Mouse (Mus musculus) hematopoietic stem cell, adult 5-6 weeks (primary cell): ENCODE data around the gene Ifitm1. TPM values are rescaled to one million over a fixed set of nuclear protein-coding genes. Genes with fewer than 3 reads are reported as not detected.

ENCODE experiments used
- total RNA-seq: library from RNA; stranded (forward); fragments of 172-1452, 232-1000 nt; gene quantifications from 2 replicates; pipeline ENCODE4 v1.2.3, GENCODE M21; 2017

Ifitm1 gene
- total RNA-seq, 1 experiment from 2014 or later: 250 TPM

Other genes with a start within 250 kb of the Ifitm1 start
- not detected in 2 replicates for gene Cyp2e1, start 203.5 kb upstream of the Ifitm1 start, total RNA-seq
- gene Syce1, start 179.4 kb upstream of the Ifitm1 start, total RNA-seq: 0.88 and 1.8 TPM in 2 replicates
- gene Zfp941, start 145.0 kb upstream of the Ifitm1 start, total RNA-seq: 2.4 and 3.4 TPM in 2 replicates
- not detected in 2 replicates for gene Urah, start 132.2 kb upstream of the Ifitm1 start, total RNA-seq
- gene Scgb1c1, start 121.7 kb upstream of the Ifitm1 start, total RNA-seq: not detected in 2 replicates
- not detected in 2 replicates for gene Odf3, start 119.4 kb upstream of the Ifitm1 start, total RNA-seq
- 1.8 and 4.6 TPM in 2 replicates for gene Gm45785, start 110.9 kb upstream of the Ifitm1 start, total RNA-seq
- gene Ric8a, start 110.3 kb upstream of the Ifitm1 start, total RNA-seq: 49.0 and 66.3 TPM in 2 replicates
- gene Bet1l, start 109.6 kb upstream of the Ifitm1 start, total RNA-seq: 28.2 and 36.1 TPM in 2 replicates
- 131 and 147 TPM in 2 replicates for gene Psmd13, start 85.3 kb upstream of the Ifitm1 start, total RNA-seq
- 50.7 and 71.5 TPM in 2 replicates for gene Sirt3, start 84.9 kb upstream of the Ifitm1 start, total RNA-seq
- gene Cox8b, start 66.8 kb upstream of the Ifitm1 start, total RNA-seq: not detected in 2 replicates
- gene Nlrp6, start 46.3 kb upstream of the Ifitm1 start, total RNA-seq: 0.25 and 0.35 TPM in 2 replicates
- gene Pgghg, start 25.8 kb upstream of the Ifitm1 start, total RNA-seq: 11.2 and 17.7 TPM in 2 replicates
- gene Ifitm5, start 16.9 kb upstream of the Ifitm1 start, total RNA-seq: 1.0 TPM in 1 of 2 replicates, not detected in the other
- gene Gm45717, start 11.3 kb upstream of the Ifitm1 start, total RNA-seq: not detected in 2 replicates
- 328 and 386 TPM in 2 replicates for gene Ifitm2, start 11.2 kb upstream of the Ifitm1 start, total RNA-seq
- gene Ifitm3, start 43.5 kb downstream of the Ifitm1 start, total RNA-seq: 143 and 341 TPM in 2 replicates
- gene Ifitm6, start 50.7 kb downstream of the Ifitm1 start, total RNA-seq: 68.4 and 203 TPM in 2 replicates
- gene Gm17387, start 61.9 kb downstream of the Ifitm1 start, total RNA-seq: not detected in 2 replicates
- gene B4galnt4, start 93.9 kb downstream of the Ifitm1 start, total RNA-seq: 4.1 and 6.6 TPM in 2 replicates
- 1.2 and 2.3 TPM in 2 replicates for gene Pkp3, start 111.0 kb downstream of the Ifitm1 start, total RNA-seq
- 22.0 and 32.5 TPM in 2 replicates for gene Sigirr, start 133.4 kb downstream of the Ifitm1 start, total RNA-seq
- not detected in 2 replicates for gene Ano9, start 150.6 kb downstream of the Ifitm1 start, total RNA-seq
- gene Ptdss2, start 155.2 kb downstream of the Ifitm1 start, total RNA-seq: 6.4 and 9.6 TPM in 2 replicates
- 34.4 and 61.9 TPM in 2 replicates for gene Rnh1, start 205.6 kb downstream of the Ifitm1 start, total RNA-seq
- gene Hras, start 226.8 kb downstream of the Ifitm1 start, total RNA-seq: 15.0 and 19.7 TPM in 2 replicates
- gene Lrrc56, start 226.9 kb downstream of the Ifitm1 start, total RNA-seq: 0.60 and 0.75 TPM in 2 replicates
- 1.6 TPM in 1 of 2 replicates, not detected in the other for gene Lmntd2, start 246.9 kb downstream of the Ifitm1 start, total RNA-seq
- 4.9 and 5.1 TPM in 2 replicates for gene Rassf7, start 248.6 kb downstream of the Ifitm1 start, total RNA-seq